Mouse (Mus musculus) MN1 (cell line): ENCODE data around the gene Olfr1161.
"Not testable (repeated sequence)": the region's sequence is repeated elsewhere in the genome, so short reads cannot be mapped to it uniquely, and the experiment has no call there.

Experiments
- DNase-seq: peaks from one replicate; pipeline ENCODE4 v3.0.0-alpha.2; 2016; ENCODE audit warnings: low spot score

Olfr1161 gene

GRCm38 (mm10) chr2:88022474-88022873, at the start of gene Olfr1161:
TSS of gene Olfr1161 (plus strand) at chr2:88022774.
- DNase-seq = not testable (repeated sequence)

- no peak for DNase-seq
These were observed 48.0 kb upstream of the Olfr1161 start, which contains the start of gene Olfr74 for GRCm38 (mm10) chr2:87974563-87974962. TSS of gene Olfr74 (minus strand) at chr2:87974663.

- DNase-seq = no peak
These were observed 32.8 kb upstream of the Olfr1161 start, which contains the start of gene Olfr1158 for GRCm38 (mm10) chr2:87989813-87990212. TSS of gene Olfr1158 (plus strand) at chr2:87990113.

GRCm38 (mm10) chr2:88007515-88008318, 14.9 kb upstream of the Olfr1161 start, which contains the start of gene Olfr1160:
TSS of gene Olfr1160 (minus strand) at chr2:88008268.
- no peak for DNase-seq

- no peak for DNase-seq
These were observed 15.0 kb downstream of the Olfr1161 start, which contains the start of gene Olfr73 for GRCm38 (mm10) chr2:88037599-88037998. TSS of gene Olfr73 (minus strand) at chr2:88037699.

- no peak for DNase-seq
These were observed 28.5 kb downstream of the Olfr1161 start, which contains the start of gene Olfr1162 for GRCm38 (mm10) chr2:88051029-88051428. TSS of gene Olfr1162 (minus strand) at chr2:88051129.

- no peak for DNase-seq
These were observed 41.0 kb downstream of the Olfr1161 start for GRCm38 (mm10) chr2:88063587-88063986.

- no peak for DNase-seq
These were observed 49.2 kb downstream of the Olfr1161 start, which contains the start of gene Olfr1163 for GRCm38 (mm10) chr2:88071730-88072129. TSS of gene Olfr1163 (minus strand) at chr2:88071830.
